Mouse (Mus musculus) cerebellum, postnatal 25 days (tissue): Measurements from ENCODE around the gene Dusp8.

ENCODE experiments used
- DNase-seq, 2 experiments: peaks; one replicate each; pipeline ENCODE4 v3.0.0; 2021; ENCODE audit warnings: mixed read lengths in 2 of 2

The Dusp8 gene

DNA sequence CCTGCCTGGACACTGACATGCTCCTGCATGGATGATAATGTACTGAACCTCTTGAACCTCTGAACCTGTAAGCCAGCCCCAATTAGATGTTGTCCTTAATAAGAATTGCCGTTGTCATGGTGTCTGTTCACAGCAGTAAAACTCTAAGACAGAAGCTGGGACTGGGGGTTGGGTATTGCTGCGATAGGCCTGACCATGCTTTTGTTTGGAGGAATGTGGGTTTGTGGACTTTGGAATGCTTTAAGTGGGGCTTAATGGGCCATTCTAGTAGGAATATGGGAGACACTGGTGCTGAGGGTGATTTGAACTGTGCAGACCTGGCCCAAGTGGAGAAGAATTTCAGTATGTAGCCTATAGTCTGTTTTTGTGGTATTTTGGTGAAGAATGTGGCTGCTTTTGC, 50.3 kb downstream of the Dusp8 start:
- DNase-seq = no peak

GRCm38 (mm10) chr7:142040756-142041155, 54.9 kb downstream of the Dusp8 start:
- no peak for DNase-seq

DNA sequence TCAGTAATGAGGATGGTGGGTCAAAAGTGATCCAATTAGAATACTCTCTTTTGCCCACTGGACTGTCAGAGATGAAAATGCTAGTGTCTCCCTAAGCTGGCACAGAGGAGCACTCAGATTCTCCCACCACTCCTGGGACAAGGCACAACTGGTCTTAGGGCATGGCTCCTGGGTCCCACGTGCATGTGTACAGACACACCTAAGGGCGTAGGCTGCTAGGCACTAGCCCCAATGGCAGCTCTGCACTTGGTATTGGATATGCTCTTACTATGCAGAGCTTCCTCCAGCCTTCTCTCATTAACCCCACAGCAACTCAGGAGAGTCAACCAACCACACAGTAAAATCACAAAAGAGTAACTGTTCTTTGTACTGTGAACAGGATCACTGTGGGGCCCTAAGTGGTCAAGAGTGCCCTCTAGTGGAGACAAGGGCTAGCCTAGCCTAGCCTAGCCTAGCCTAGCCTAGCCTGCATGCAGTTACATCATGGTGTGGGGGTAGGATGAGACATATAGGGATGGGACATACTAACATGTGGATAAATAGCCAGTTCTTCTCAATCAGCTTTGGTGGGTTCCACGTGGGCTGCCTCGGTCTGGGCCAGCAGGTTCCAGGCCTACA, 58.0 kb downstream of the Dusp8 start:
- peak; percentile 70 to 83 for DNase-seq

GRCm38 (mm10) chr7:142035048-142035811, 60.4 kb downstream of the Dusp8 start:
- DNase-seq = peak in 1 of 2 experiments; percentile 29

GRCm38 (mm10) chr7:142034198-142034597, 61.4 kb downstream of the Dusp8 start:
- DNase-seq = peak; percentile 61 to 77

- no peak for DNase-seq
Observed at GRCm38 (mm10) chr7:142030073-142030472, 65.6 kb downstream of the Dusp8 start.
